Mouse (Mus musculus) cerebellum, adult 2 months (tissue): ENCODE measurements around the gene Bcas2.

Source experiments
- CTCF ChIP-seq: fragments of 200-500 bp; IDR thresholded peaks from 2 replicates; pipeline ENCODE4 v1.5.1; 2011; ENCODE audit warnings: low read depth, mild to moderate bottlenecking, control low read depth, low read length, moderate library complexity, borderline replicate concordance; ENCODE audit not compliant: insufficient read depth
- POLR2A ChIP-seq: fragments of 200-500 bp; IDR thresholded peaks from 2 replicates; pipeline ENCODE4 v1.6.1; 2011; ENCODE audit warnings: low read length, control low read depth, borderline replicate concordance; ENCODE audit not compliant: insufficient read depth

- no peak for TF ChIP-seq POLR2A
- no peak for TF ChIP-seq CTCF
Measured at GRCm38 (mm10) chr3:103211101-103211500, 39.6 kb downstream of the Bcas2 start.
